Mouse (Mus musculus) hindbrain, postnatal 0 days (tissue): ENCODE measurements around the gene Gipc1. TPM values are rescaled to one million over a fixed set of nuclear protein-coding genes. Genes with fewer than 3 reads are reported as not detected.

Source experiments
- ATAC-seq: fragments of 200-750 bp; cut with Nextera tagmentation; 2 replicates; pipeline ENCODE4 v1.8.0; 2017; ENCODE audit warnings: mild to moderate bottlenecking, moderate TSS enrichment, moderate library complexity
- DNase-seq: peaks from one replicate; pipeline ENCODE4 v3.0.0-alpha.2; 2015; ENCODE audit warnings: low spot score
- H3K27ac ChIP-seq: fragments of 300-500 bp; sonication (generic); 2 replicates; pipeline ENCODE4 v1.5.1; 2014; ENCODE audit warnings: mild to moderate bottlenecking
- H3K27me3 ChIP-seq: fragments of 300-500 bp; sonication (generic); 2 replicates; pipeline ENCODE4 v1.6.1; 2014; ENCODE audit warnings: low read length, mixed read lengths; ENCODE audit not compliant: insufficient read depth
- H3K36me3 ChIP-seq: fragments of 300-500 bp; sonication (generic); 2 replicates; pipeline ENCODE4 v1.6.1; 2014; ENCODE audit warnings: low read length, mixed read lengths; ENCODE audit not compliant: insufficient read depth
- H3K4me1 ChIP-seq: fragments of 300-500 bp; sonication (generic); 2 replicates; pipeline ENCODE4 v1.6.1; 2014; ENCODE audit warnings: antibody characterized with exemption, low read length, mixed read lengths; ENCODE audit not compliant: insufficient read depth
- H3K4me2 ChIP-seq: fragments of 300-500 bp; sonication (generic); 2 replicates; pipeline ENCODE4 v1.6.1; 2014; ENCODE audit warnings: low read depth, mild to moderate bottlenecking, low read length, moderate library complexity, mixed read lengths
- H3K4me3 ChIP-seq: fragments of 300-500 bp; sonication (generic); 2 replicates; pipeline ENCODE4 v1.5.1; 2014; ENCODE audit warnings: low read length
- H3K9ac ChIP-seq: fragments of 300-500 bp; sonication (generic); replicated peaks from 2 replicates; pipeline ENCODE4 v1.6.1; 2014; ENCODE audit warnings: mild to moderate bottlenecking, low read length, moderate library complexity, mixed read lengths
- H3K9me3 ChIP-seq: fragments of 300-500 bp; sonication (generic); 2 replicates; pipeline ENCODE4 v1.6.1; 2016; ENCODE audit warnings: low read length, mixed read lengths
- CTCF ChIP-seq: IDR thresholded peaks from 2 replicates; pipeline ENCODE4 v1.5.1; 2016; ENCODE audit warnings: antibody characterized with exemption, control low read depth, low read depth
- WGBS: fragments of 180-500 bp; shearing (Covaris S2); extraction: QIAGEN DNeasy Blood & Tissue Kit; methylation state at CpG from one replicate; pipeline ENCODE4 v1.1.7; 2014; 5-methylcytosine and 5-hydroxymethylcytosine counted together
- polyA plus RNA-seq: library from polyadenylated mRNA; unstranded; fragments of >200 nt; fragmentation: Nextera tagmentation; extraction: Ambion mirVana; gene quantifications from 2 replicates; pipeline ENCODE4 v1.2.1, GENCODE M21; 2015
- total RNA-seq: library from RNA; depleted of rRNA; stranded (reverse); fragments of >200 nt; gene quantifications from 2 replicates; pipeline ENCODE4 v1.2.3, GENCODE M21; 2014; rRNA removed

Gipc1 gene
- total RNA-seq = 71.5 and 84.9 TPM in 2 replicates
- 114 and 121 TPM in 2 replicates for polyA plus RNA-seq

GRCm38 (mm10) chr8:83652030-83652743, at the start of gene Gipc1:
Gipc1 (plus strand) TSS chr8:83652677.
- DNase-seq (peak; percentile 99), ATAC-seq (peak; percentile 97)
- Histone ChIP-seq H3K9me3 (no peaks in the 10 kb centered on the region), H3K27me3 (no peaks in the 10 kb centered on the region), H3K9ac (peak within 1 kb of the TSS; percentile 88), H3K4me2 (peak within 1 kb of the TSS; percentile 91), H3K36me3 (no peaks in the 10 kb centered on the region), H3K27ac (peak within 1 kb of the TSS; percentile 84), H3K4me3 (peak within 1 kb of the TSS; percentile 85), H3K4me1 (0 out of 2 replicates have a peak, but pooled peaks cover 12% of the 10 kb centered on the region)
- 6% methylated on average over 30 of the region's 50 CpGs for WGBS
- TF ChIP-seq CTCF = no peak; the same call in 1 of the 2 replicates

GRCm38 (mm10) chr8:83607661-83608397, 44.6 kb upstream of the Gipc1 start, which contains the start of the genes Tecr and Dnajb1:
Tecr (minus strand) TSS chr8:83607971.
Dnajb1 (plus strand) TSS chr8:83608193.
- Histone ChIP-seq H3K9ac (peak within 1 kb of the TSS; percentile 86), H3K27me3 (no peaks in the 10 kb centered on the region), H3K4me1 (peaks cover 16% of the 10 kb centered on the region), H3K9me3 (no peaks in the 10 kb centered on the region), H3K27ac (peak within 1 kb of the TSS; percentile 98), H3K4me3 (peak within 1 kb of the TSS; percentile 82), H3K4me2 (peak within 1 kb of the TSS; percentile 80), H3K36me3 (peaks cover 30% of the 10 kb centered on the region)
- peak; percentile 100 for DNase-seq
- under 1% methylated on average over 69 of the region's 69 CpGs for WGBS
- no peak for TF ChIP-seq CTCF
- peak; percentile 98 for ATAC-seq

GRCm38 (mm10) chr8:83608398-83608829, 44.1 kb upstream of the Gipc1 start:
- H3K4me2 ChIP-seq = peak overlapping the region; percentile 80
- H3K27me3 ChIP-seq = no peaks in the 10 kb centered on the region
- ATAC-seq = peak; percentile 78
- DNase-seq = peak; percentile 84
- peak overlapping the region; percentile 82 for H3K4me3 ChIP-seq
- H3K36me3 ChIP-seq = peaks cover 31% of the 10 kb centered on the region
- H3K27ac ChIP-seq = peak overlapping the region; percentile 98
- no peaks in the 10 kb centered on the region for H3K9me3 ChIP-seq
- peaks cover 16% of the 10 kb centered on the region for H3K4me1 ChIP-seq
- peak overlapping the region; percentile 86 for H3K9ac ChIP-seq
- WGBS = under 1% methylated on average over 51 of the region's 51 CpGs
- TF ChIP-seq CTCF = peak; percentile 28; the same call in 1 of the 2 replicates

- Histone ChIP-seq H3K27me3 (no peaks in the 10 kb centered on the region), H3K4me3 (peak overlapping the region; percentile 82), H3K36me3 (peaks cover 31% of the 10 kb centered on the region), H3K9ac (peak overlapping the region; percentile 86), H3K4me1 (peaks cover 16% of the 10 kb centered on the region), H3K4me2 (peak overlapping the region; percentile 80), H3K9me3 (no peaks in the 10 kb centered on the region), H3K27ac (peak overlapping the region; percentile 98)
- DNase-seq (no peak), ATAC-seq (no peak)
- WGBS = 31% methylated on average over 9 of the region's 9 CpGs
- TF ChIP-seq CTCF = no peak
These were observed 43.4 kb upstream of the Gipc1 start for GRCm38 (mm10) chr8:83609086-83609485.

GRCm38 (mm10) chr8:83609547-83610180, 42.8 kb upstream of the Gipc1 start:
- no peak for DNase-seq
- H3K27ac ChIP-seq = no peak overlapping the region
- H3K9me3 ChIP-seq = no peaks in the 10 kb centered on the region
- no peak overlapping the region for H3K9ac ChIP-seq
- 94% methylated on average over 10 of the region's 10 CpGs for WGBS
- peak overlapping the region; percentile 80 for H3K4me2 ChIP-seq
- no peak for TF ChIP-seq CTCF
- no peaks in the 10 kb centered on the region for H3K27me3 ChIP-seq
- peaks cover 31% of the 10 kb centered on the region for H3K36me3 ChIP-seq
- no peak for ATAC-seq
- H3K4me1 ChIP-seq = peaks cover 16% of the 10 kb centered on the region
- peak overlapping the region; percentile 82 for H3K4me3 ChIP-seq

- Histone ChIP-seq H3K36me3 (peaks cover 31% of the 10 kb centered on the region), H3K27me3 (no peaks in the 10 kb centered on the region), H3K4me2 (no peak overlapping the region), H3K9me3 (no peaks in the 10 kb centered on the region), H3K9ac (no peak overlapping the region), H3K4me1 (peaks cover 14% of the 10 kb centered on the region), H3K27ac (no peak overlapping the region), H3K4me3 (no peak overlapping the region)
- WGBS = 96% methylated on average over 4 of the region's 4 CpGs
- ATAC-seq (no peak), DNase-seq (no peak)
- TF ChIP-seq CTCF = no peak
These were observed 40.6 kb upstream of the Gipc1 start for GRCm38 (mm10) chr8:83611921-83612320.
